In the genomic region with DNA sequence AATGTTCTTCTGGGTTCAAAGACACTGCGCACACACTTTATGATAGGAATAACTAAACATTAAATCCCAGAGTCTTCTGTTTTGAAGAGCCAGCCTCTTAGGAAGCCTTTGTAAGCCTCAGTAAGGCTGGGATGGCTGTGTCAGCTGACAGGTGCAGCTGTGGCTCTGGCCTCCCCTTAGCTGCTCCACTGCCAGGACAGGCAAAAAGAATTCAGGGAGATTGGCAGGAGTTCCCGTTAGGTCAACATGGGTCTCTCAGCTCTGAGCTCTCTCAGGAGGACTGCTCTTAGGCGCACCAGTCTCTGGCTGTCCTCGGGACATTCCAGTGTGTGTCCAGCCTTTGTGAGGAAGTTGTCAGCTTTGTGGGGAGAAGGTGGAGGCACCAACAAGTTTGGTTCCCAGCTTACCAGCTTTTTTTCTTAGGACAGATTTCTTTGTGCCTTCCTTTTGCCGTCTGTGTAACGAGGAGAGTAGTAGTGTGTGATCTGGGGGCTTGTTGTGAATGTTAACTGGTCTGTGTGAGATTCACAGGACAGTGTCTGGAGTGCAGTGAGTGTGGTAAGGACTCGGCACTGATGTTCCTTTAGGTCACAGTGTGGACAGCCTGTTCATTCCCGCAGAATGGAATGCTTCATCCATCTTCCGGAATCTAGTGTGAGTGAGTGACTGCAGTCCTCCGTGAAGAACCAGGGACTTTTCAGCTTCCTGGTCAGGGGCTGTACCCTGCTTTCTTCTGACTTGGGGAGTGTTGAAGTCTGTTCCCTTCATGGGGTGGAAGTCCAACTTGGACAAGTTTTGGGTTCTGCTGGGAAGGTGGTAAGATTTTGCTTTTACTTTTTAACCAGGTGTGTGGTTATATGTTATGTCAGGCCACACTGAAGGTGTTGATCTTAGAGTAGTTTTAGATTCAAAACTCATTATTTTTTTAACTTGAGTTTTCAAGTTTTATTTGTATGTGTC, we compare ENCODE assay signal across 8 mouse cellular contexts. TPM values are rescaled to one million over a fixed set of nuclear protein-coding genes. Genes with fewer than 3 reads are reported as not detected.
A peak's percentile ranks its signal among the peaks of the same experiment; 100 is the strongest.
DNase-seq lines count a peak whose midpoint lies in the region; ATAC-seq and TF ChIP-seq lines count a peak whose summit lies in the region.

No protein-coding gene starts in this region.

- H3K36me3 ChIP-seq in forebrain, embryonic 12.5 days (replicated peaks) = no peaks in the 10 kb centered on the region
- no peaks in the 10 kb centered on the region for H3K36me3 ChIP-seq in hindbrain, embryonic 12.5 days
- H3K36me3 ChIP-seq in lung, embryonic 14.5 days (ENCODE audit: insufficient read depth) = no peaks in the 10 kb centered on the region
- no peaks in the 10 kb centered on the region for H3K36me3 ChIP-seq in stomach, embryonic 14.5 days (ENCODE audit: control insufficient read depth, insufficient read depth, low read length)

- 53% methylated on average over 10 of the region's 10 CpGs for WGBS in bone marrow, adult 2 months
- WGBS in forebrain, embryonic 12.5 days = 29% methylated on average over 10 of the region's 10 CpGs
- WGBS in hindbrain, embryonic 12.5 days = 25% methylated on average over 10 of the region's 10 CpGs
- 27% methylated on average over 10 of the region's 10 CpGs for WGBS in lung, embryonic 14.5 days
- WGBS in stomach, embryonic 14.5 days = 31% methylated on average over 10 of the region's 10 CpGs

- no peak for TF ChIP-seq POLR2A in bone marrow, adult 2 months (IDR thresholded peaks at IDR 0.05; ENCODE audit: borderline replicate concordance, control insufficient read depth, low read depth, low read length)

- peak overlapping the region; percentile 81 for H3K27ac ChIP-seq in bone marrow, adult 2 months (ENCODE audit: control insufficient read depth, insufficient read depth, low read depth, low read length, poor library complexity)
- peak overlapping the region; percentile 84 for H3K27ac ChIP-seq in forebrain, embryonic 12.5 days
- peak overlapping the region; percentile 55 for H3K27ac ChIP-seq in hindbrain, embryonic 12.5 days
- H3K27ac ChIP-seq in lung, embryonic 14.5 days (ENCODE audit: low read depth) = peak overlapping the region; percentile 84; the same call in 1 of the 2 replicates
- no peak overlapping the region for H3K27ac ChIP-seq in stomach, embryonic 14.5 days (ENCODE audit: low read length)

- DNase-seq in lung, embryonic 14.5 days = peak; percentile 56
- DNase-seq in spleen, postnatal 10 days (ENCODE audit: low spot score in 2 of 2) = no peak
- no peak for DNase-seq in cerebellum, adult 18-20 months
- DNase-seq in thymus, postnatal 36 days = no peak

- ATAC-seq in forebrain, embryonic 12.5 days (ENCODE audit: low FRiP score) = peak; percentile 59; the same call in 1 of the 2 replicates
- peak; percentile 41; the same call in 1 of the 2 replicates for ATAC-seq in hindbrain, embryonic 12.5 days (ENCODE audit: low FRiP score)
- ATAC-seq in lung, embryonic 14.5 days (ENCODE audit: insufficient read depth) = peak; percentile 32; the same call in 1 of the 2 replicates
- peak; percentile 57; the same call in 1 of the 2 replicates for ATAC-seq in stomach, embryonic 14.5 days (ENCODE audit: insufficient number of reproducible peaks, insufficient read depth, low FRiP score, low read depth)

- TF ChIP-seq CTCF in bone marrow, adult 2 months (IDR thresholded peaks at IDR 0.05; ENCODE audit: control insufficient read depth, insufficient read depth, low read length) = no peak
- TF ChIP-seq CTCF in lung, embryonic 14.5 days (IDR thresholded peaks at IDR 0.05; ENCODE audit: low read depth) = no peak

- 0 out of 2 replicates have a peak overlapping the region, but pooled peaks have one; percentile 22 for H3K9ac ChIP-seq in forebrain, embryonic 12.5 days
- no peak overlapping the region for H3K9ac ChIP-seq in hindbrain, embryonic 12.5 days
- H3K9ac ChIP-seq in lung, embryonic 14.5 days = no peak overlapping the region
- H3K9ac ChIP-seq in stomach, embryonic 14.5 days (replicated peaks; ENCODE audit: low read depth, low read length) = no peak overlapping the region

- no peak overlapping the region for H3K4me3 ChIP-seq in bone marrow, adult 2 months (replicated peaks; ENCODE audit: control insufficient read depth, low read depth, low read length)
- H3K4me3 ChIP-seq in forebrain, embryonic 12.5 days (replicated peaks) = no peak overlapping the region
- H3K4me3 ChIP-seq in hindbrain, embryonic 12.5 days = no peak overlapping the region
- H3K4me3 ChIP-seq in lung, embryonic 14.5 days (ENCODE audit: low read depth, low read length) = no peak overlapping the region
- H3K4me3 ChIP-seq in stomach, embryonic 14.5 days (ENCODE audit: low read depth, low read length) = no peak overlapping the region

- no peaks in the 10 kb centered on the region for H3K9me3 ChIP-seq in forebrain, embryonic 12.5 days
- H3K9me3 ChIP-seq in hindbrain, embryonic 12.5 days (replicated peaks) = no peaks in the 10 kb centered on the region
- H3K9me3 ChIP-seq in lung, embryonic 14.5 days (ENCODE audit: low read depth, low read length) = no peaks in the 10 kb centered on the region
- H3K9me3 ChIP-seq in stomach, embryonic 14.5 days (ENCODE audit: control insufficient read depth, low read depth, low read length) = no peaks in the 10 kb centered on the region

- 0 out of 2 replicates have a peak overlapping the region, but pooled peaks have one; percentile 4 for H3K4me2 ChIP-seq in forebrain, embryonic 12.5 days
- no peak overlapping the region for H3K4me2 ChIP-seq in hindbrain, embryonic 12.5 days (replicated peaks)
- 0 out of 2 replicates have a peak overlapping the region, but pooled peaks have one; percentile 15 for H3K4me2 ChIP-seq in lung, embryonic 14.5 days
- no peak overlapping the region for H3K4me2 ChIP-seq in stomach, embryonic 14.5 days (replicated peaks; ENCODE audit: low read depth, low read length)

- peaks cover 11% of the 10 kb centered on the region for H3K4me1 ChIP-seq in bone marrow, adult 2 months (ENCODE audit: control insufficient read depth, insufficient read depth, low read length)
- H3K4me1 ChIP-seq in forebrain, embryonic 12.5 days = peaks cover 65% of the 10 kb centered on the region
- peaks cover 39% of the 10 kb centered on the region for H3K4me1 ChIP-seq in hindbrain, embryonic 12.5 days
- H3K4me1 ChIP-seq in lung, embryonic 14.5 days (ENCODE audit: insufficient read depth) = peaks cover 49% of the 10 kb centered on the region
- H3K4me1 ChIP-seq in stomach, embryonic 14.5 days (ENCODE audit: control insufficient read depth, insufficient read depth, low read length) = peaks cover 47% of the 10 kb centered on the region

- H3K27me3 ChIP-seq in forebrain, embryonic 12.5 days = peaks cover 4% of the 10 kb centered on the region; the same call in 1 of the 2 replicates
- 0 out of 2 replicates have a peak, but pooled peaks cover 2% of the 10 kb centered on the region for H3K27me3 ChIP-seq in hindbrain, embryonic 12.5 days
- H3K27me3 ChIP-seq in lung, embryonic 14.5 days (ENCODE audit: insufficient read depth, low read length) = no peaks in the 10 kb centered on the region
- no peaks in the 10 kb centered on the region for H3K27me3 ChIP-seq in stomach, embryonic 14.5 days (ENCODE audit: control insufficient read depth, insufficient read depth, low read length)

RNA-seq across cellular contexts. Expression of a gene that starts 12.9 kb away (rescaled TPM):
- polyA plus RNA-seq in bone marrow, adult 2 months (2011; ENCODE audit: insufficient read depth, insufficient read length, low replicate concordance, missing spikeins) = 10.0 and 22.9 TPM in 2 replicates
- polyA plus RNA-seq in forebrain, embryonic 12.5 days (2016; fragmentation: Nextera tagmentation; extraction: Ambion mirVana) = 27.6 and 29.0 TPM in 2 replicates
- polyA plus RNA-seq in hindbrain, embryonic 12.5 days (2016; fragmentation: Nextera tagmentation; extraction: Ambion mirVana) = 26.5 and 30.1 TPM in 2 replicates
- 43.8 and 45.1 TPM in 2 replicates for polyA plus RNA-seq in lung, embryonic 14.5 days (2014; fragmentation: Nextera tagmentation; extraction: Ambion mirVana)
- polyA plus RNA-seq in stomach, embryonic 14.5 days (2014; fragmentation: Nextera tagmentation; extraction: Ambion mirVana) = 36.2 and 38.3 TPM in 2 replicates

Comparison
In these comparisons a context has a peak if more than half of its experiments do, and no peak if none do; other contexts are left out.
1. H3K4me2 ChIP-seq: peak in forebrain, embryonic 12.5 days (single experiment) and lung, embryonic 14.5 days (single experiment); none in hindbrain, embryonic 12.5 days (single experiment) and stomach, embryonic 14.5 days (single experiment).
2. Peak in every context shown above with its lines, with median percentiles within 50 percentile points of each other: ATAC-seq.